Mouse (Mus musculus): Measurements from ENCODE around the gene Zbtb8os.

GRCm38 (mm10) chr4:129346481-129347154, 11.1 kb downstream of the Zbtb8os start:
- TF ChIP-seq CTCF (IDR thresholded peaks at IDR 0.05; ENCODE audit: low read depth, low read length): no peak
- no peak for TF ChIP-seq POLR2A (IDR thresholded peaks at IDR 0.05; ENCODE audit: insufficient read depth, low read length)
